Mouse (Mus musculus) gastrocnemius, postnatal 4 days (tissue): ENCODE measurements at regions not wholly inside any gene's neighbourhood (a gene's known extent, or its start where the extent isn't known, plus 50 kb on each side); places are given as distances from the start of the nearest gene placed in this dataset.

Experiments
- DNase-seq, 2 experiments: peaks; one replicate each; pipeline ENCODE4 v3.0.0; 2021 to 2022; ENCODE audit warnings: low spot score in 2 of 2, mixed read lengths in 2 of 2

GRCm38 (mm10) chr5:118353061-118353460, 108.0 kb downstream of the 2410131K14Rik start:
- DNase-seq: no peak

GRCm38 (mm10) chr5:118353689-118354088, 108.7 kb downstream of the 2410131K14Rik start:
- no peak for DNase-seq

GRCm38 (mm10) chr5:118354127-118354526, 109.1 kb downstream of the 2410131K14Rik start:
- DNase-seq: no peak

- DNase-seq: no peak
These were observed 109.8 kb downstream of the 2410131K14Rik start for GRCm38 (mm10) chr5:118354871-118355270.

GRCm38 (mm10) chr5:118355287-118355686, 110.3 kb downstream of the 2410131K14Rik start:
- DNase-seq: no peak

- DNase-seq: no peak
These were observed 110.8 kb downstream of the 2410131K14Rik start for GRCm38 (mm10) chr5:118355691-118356337.

GRCm38 (mm10) chr5:118359646-118360373, 114.8 kb downstream of the 2410131K14Rik start:
- DNase-seq: no peak

GRCm38 (mm10) chr5:118360374-118361064, 115.5 kb downstream of the 2410131K14Rik start:
- no peak for DNase-seq

- DNase-seq: no peak
These were observed 116.3 kb downstream of the 2410131K14Rik start for GRCm38 (mm10) chr5:118361133-118361852.

GRCm38 (mm10) chr5:118361853-118362406, 116.9 kb downstream of the 2410131K14Rik start:
- no peak for DNase-seq

- no peak for DNase-seq
These were observed 117.7 kb downstream of the 2410131K14Rik start for GRCm38 (mm10) chr5:118362738-118363137.

GRCm38 (mm10) chr5:118363154-118363553, 118.1 kb downstream of the 2410131K14Rik start:
- DNase-seq: no peak

- DNase-seq: no peak
These were observed 119.6 kb downstream of the 2410131K14Rik start for GRCm38 (mm10) chr5:118364646-118365045.

- DNase-seq: no peak
These were observed 120.2 kb downstream of the 2410131K14Rik start for GRCm38 (mm10) chr5:118365196-118365595.

- DNase-seq: no peak
These were observed 120.6 kb downstream of the 2410131K14Rik start for GRCm38 (mm10) chr5:118365651-118366050.

- DNase-seq: no peak
These were observed 122.0 kb downstream of the 2410131K14Rik start for GRCm38 (mm10) chr5:118367047-118367446.

GRCm38 (mm10) chr5:118373581-118373981, 128.6 kb downstream of the 2410131K14Rik start:
- DNase-seq: no peak

GRCm38 (mm10) chr5:118374968-118375367, 129.9 kb downstream of the 2410131K14Rik start:
- no peak for DNase-seq

GRCm38 (mm10) chr5:118375916-118376315, 130.9 kb downstream of the 2410131K14Rik start:
- DNase-seq: no peak

- no peak for DNase-seq
These were observed 131.5 kb downstream of the 2410131K14Rik start for GRCm38 (mm10) chr5:118376478-118376877.

- DNase-seq: no peak
These were observed 132.4 kb downstream of the 2410131K14Rik start for GRCm38 (mm10) chr5:118377402-118377848.
